Mouse (Mus musculus) lung, embryonic 14.5 days (tissue): ENCODE results near the gene Med21. TPM values are rescaled to one million over a fixed set of nuclear protein-coding genes. Genes with fewer than 3 reads are reported as not detected.
A peak's percentile ranks its signal among the peaks of the same experiment; 100 is the strongest.

Source experiments
- ATAC-seq: fragments of 200-750 bp; cut with Nextera tagmentation; 2 replicates; pipeline ENCODE4 v1.8.0; 2017; ENCODE audit warnings: mild to moderate bottlenecking, moderate TSS enrichment, moderate library complexity; ENCODE audit not compliant: insufficient read depth
- DNase-seq: peaks from one replicate; pipeline ENCODE4 v3.0.0-alpha.2; 2015
- H3K27ac ChIP-seq: fragments of 300-500 bp; sonication (generic); 2 replicates; pipeline ENCODE4 v1.5.1; 2014; ENCODE audit warnings: low read depth, mild to moderate bottlenecking, moderate library complexity
- H3K27me3 ChIP-seq: fragments of 300-500 bp; sonication (generic); 2 replicates; pipeline ENCODE4 v1.6.1; 2014; ENCODE audit warnings: low read length, control low read depth; ENCODE audit not compliant: insufficient read depth
- H3K36me3 ChIP-seq: fragments of 300-500 bp; sonication (generic); 2 replicates; pipeline ENCODE4 v1.6.1; 2014; ENCODE audit warnings: control low read depth; ENCODE audit not compliant: insufficient read depth
- H3K4me1 ChIP-seq: fragments of 300-500 bp; sonication (generic); 2 replicates; pipeline ENCODE4 v1.6.1; 2014; ENCODE audit warnings: antibody characterized with exemption, control low read depth; ENCODE audit not compliant: insufficient read depth
- H3K4me2 ChIP-seq: fragments of 300-500 bp; sonication (generic); 2 replicates; pipeline ENCODE4 v1.6.1; 2014; ENCODE audit warnings: mild to moderate bottlenecking
- H3K4me3 ChIP-seq: fragments of 300-500 bp; sonication (generic); 2 replicates; pipeline ENCODE4 v1.5.1; 2014; ENCODE audit warnings: low read depth, low read length
- H3K9ac ChIP-seq: fragments of 300-500 bp; sonication (generic); 2 replicates; pipeline ENCODE4 v1.6.1; 2014
- H3K9me3 ChIP-seq: fragments of 300-500 bp; sonication (generic); 2 replicates; pipeline ENCODE4 v1.6.1; 2016; ENCODE audit warnings: low read depth, low read length, control low read depth
- CTCF ChIP-seq: IDR thresholded peaks from 2 replicates; pipeline ENCODE4 v1.5.1; 2016; ENCODE audit warnings: antibody characterized with exemption, low read depth
- WGBS: fragments of 180-500 bp; shearing (Covaris S2); extraction: QIAGEN DNeasy Blood & Tissue Kit; methylation state at CpG from one replicate; pipeline ENCODE4 v1.1.7; 2014; 5-methylcytosine and 5-hydroxymethylcytosine counted together
- polyA plus RNA-seq: library from polyadenylated mRNA; unstranded; fragments of >200 nt; fragmentation: Nextera tagmentation; extraction: Ambion mirVana; gene quantifications from 2 replicates; pipeline ENCODE4 v1.2.1, GENCODE M21; 2014

Gene Med21
- polyA plus RNA-seq, 1 experiment from 2014 or later: 138 TPM

DNA sequence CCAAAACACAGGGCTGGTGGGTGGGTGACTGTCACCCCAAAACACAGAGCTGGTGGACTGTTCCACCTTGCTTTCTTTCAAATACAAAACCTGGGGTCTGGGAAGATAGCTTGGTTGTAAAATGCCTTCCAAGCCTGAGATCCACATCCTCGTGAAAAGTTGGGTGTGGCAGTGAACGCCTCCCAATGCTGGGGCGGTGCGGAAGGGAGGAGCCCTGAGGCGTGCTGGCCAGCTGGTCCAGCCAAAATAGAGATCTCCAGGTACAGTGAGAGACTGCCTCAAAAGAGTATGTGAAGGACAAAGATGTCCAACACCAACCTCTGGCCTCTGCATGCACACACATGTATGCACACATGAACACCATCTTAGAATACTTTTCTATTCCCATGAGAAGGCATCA lies 27.8 kb upstream of the Med21 start:
- Histone ChIP-seq H3K36me3 (peaks cover 61% of the 10 kb centered on the region; the same call in 1 of the 2 replicates), H3K4me1 (no peaks in the 10 kb centered on the region), H3K27me3 (no peaks in the 10 kb centered on the region), H3K4me2 (no peak overlapping the region), H3K9me3 (no peaks in the 10 kb centered on the region), H3K27ac (no peak overlapping the region), H3K4me3 (no peak overlapping the region), H3K9ac (no peak overlapping the region)
- WGBS: 86% methylated on average over 5 of the region's 5 CpGs
- ATAC-seq: no peak
- DNase-seq: no peak
- no peak for TF ChIP-seq CTCF

- Histone ChIP-seq H3K36me3 (peaks cover 52% of the 10 kb centered on the region; the same call in 1 of the 2 replicates), H3K27me3 (no peaks in the 10 kb centered on the region), H3K4me3 (no peak overlapping the region), H3K4me2 (no peak overlapping the region), H3K9ac (no peak overlapping the region), H3K27ac (no peak overlapping the region), H3K4me1 (no peaks in the 10 kb centered on the region), H3K9me3 (no peaks in the 10 kb centered on the region)
- WGBS: 92% methylated on average over 8 of the region's 8 CpGs
- ATAC-seq (no peak), DNase-seq (no peak)
- TF ChIP-seq CTCF: no peak
Measured at GRCm38 (mm10) chr6:146615891-146616290, 26.5 kb upstream of the Med21 start.

DNA sequence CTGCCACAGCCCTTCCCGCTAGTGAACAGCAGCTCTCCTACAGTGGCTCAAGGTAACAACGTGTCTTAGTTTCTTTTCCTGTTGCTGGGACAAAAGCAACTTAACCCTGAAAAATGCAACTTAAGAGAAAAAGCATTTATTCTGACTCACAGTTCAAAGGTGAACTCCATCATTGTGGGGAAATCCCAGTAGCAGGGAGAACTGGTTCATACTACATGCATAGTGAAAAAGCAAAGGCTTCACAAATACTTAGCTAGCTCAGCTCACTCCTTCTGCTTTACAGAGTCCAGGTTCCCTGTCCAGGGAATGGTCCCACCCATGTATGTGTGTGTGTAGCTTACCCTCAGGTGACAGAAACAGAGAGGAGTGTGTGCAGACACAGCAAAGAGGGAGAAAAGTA lies 25.7 kb upstream of the Med21 start:
- H3K36me3 ChIP-seq: peaks cover 54% of the 10 kb centered on the region; the same call in 1 of the 2 replicates
- 89% methylated on average over 2 of the region's 2 CpGs for WGBS

GRCm38 (mm10) chr6:146628123-146628522 lies 14.2 kb upstream of the Med21 start:
- no peak overlapping the region for H3K4me2 ChIP-seq
- no peaks in the 10 kb centered on the region for H3K36me3 ChIP-seq
- WGBS: 77% methylated on average over 3 of the region's 3 CpGs
- no peak overlapping the region for H3K4me3 ChIP-seq
- TF ChIP-seq CTCF: no peak
- no peak overlapping the region for H3K27ac ChIP-seq
- ATAC-seq (no peak), DNase-seq (no peak)
- peaks cover 3% of the 10 kb centered on the region; the same call in 1 of the 2 replicates for H3K4me1 ChIP-seq
- H3K27me3 ChIP-seq: no peaks in the 10 kb centered on the region
- H3K9me3 ChIP-seq: no peaks in the 10 kb centered on the region
- H3K9ac ChIP-seq: no peak overlapping the region

More for the DNA sequence above, 25.7 kb upstream of the Med21 start:
- H3K4me3 ChIP-seq: no peak overlapping the region
- no peak for TF ChIP-seq CTCF
- H3K9ac ChIP-seq: no peak overlapping the region
- no peaks in the 10 kb centered on the region for H3K4me1 ChIP-seq
- ATAC-seq: no peak
- H3K9me3 ChIP-seq: no peaks in the 10 kb centered on the region
- no peak overlapping the region for H3K27ac ChIP-seq
- H3K27me3 ChIP-seq: no peaks in the 10 kb centered on the region
- DNase-seq: no peak
- no peak overlapping the region for H3K4me2 ChIP-seq

- WGBS: 68% methylated on average over 9 of the region's 9 CpGs
- ATAC-seq: no peak
- Histone ChIP-seq H3K4me2 (no peak overlapping the region; the same call in 1 of the 2 replicates), H3K9me3 (no peaks in the 10 kb centered on the region), H3K36me3 (no peaks in the 10 kb centered on the region), H3K4me3 (no peak overlapping the region), H3K4me1 (peaks cover 3% of the 10 kb centered on the region; the same call in 1 of the 2 replicates), H3K9ac (no peak overlapping the region), H3K27ac (peak overlapping the region; percentile 32; the same call in 1 of the 2 replicates), H3K27me3 (no peaks in the 10 kb centered on the region)
- no peak for DNase-seq
- no peak for TF ChIP-seq CTCF
Measured at GRCm38 (mm10) chr6:146629781-146630756, 12.3 kb upstream of the Med21 start.

GRCm38 (mm10) chr6:146630961-146631360 lies 11.4 kb upstream of the Med21 start:
- WGBS: 86% methylated on average over 4 of the region's 4 CpGs

GRCm38 (mm10) chr6:146631847-146632246 lies 10.5 kb upstream of the Med21 start:
- Histone ChIP-seq H3K4me1 (peaks cover 3% of the 10 kb centered on the region; the same call in 1 of the 2 replicates), H3K9ac (no peak overlapping the region), H3K27me3 (no peaks in the 10 kb centered on the region), H3K4me3 (no peak overlapping the region), H3K27ac (no peak overlapping the region), H3K4me2 (no peak overlapping the region), H3K9me3 (no peaks in the 10 kb centered on the region), H3K36me3 (no peaks in the 10 kb centered on the region)
- WGBS: 68% methylated on average over 8 of the region's 8 CpGs
- ATAC-seq (no peak), DNase-seq (no peak)
- TF ChIP-seq CTCF: no peak

More at GRCm38 (mm10) chr6:146630961-146631360, 11.4 kb upstream of the Med21 start:
- Histone ChIP-seq H3K9me3 (no peaks in the 10 kb centered on the region), H3K27me3 (no peaks in the 10 kb centered on the region), H3K4me2 (no peak overlapping the region), H3K4me1 (peaks cover 3% of the 10 kb centered on the region; the same call in 1 of the 2 replicates), H3K4me3 (no peak overlapping the region), H3K9ac (no peak overlapping the region), H3K36me3 (no peaks in the 10 kb centered on the region), H3K27ac (no peak overlapping the region)
- DNase-seq: no peak
- TF ChIP-seq CTCF: no peak
- no peak for ATAC-seq
